In the genomic region with DNA sequence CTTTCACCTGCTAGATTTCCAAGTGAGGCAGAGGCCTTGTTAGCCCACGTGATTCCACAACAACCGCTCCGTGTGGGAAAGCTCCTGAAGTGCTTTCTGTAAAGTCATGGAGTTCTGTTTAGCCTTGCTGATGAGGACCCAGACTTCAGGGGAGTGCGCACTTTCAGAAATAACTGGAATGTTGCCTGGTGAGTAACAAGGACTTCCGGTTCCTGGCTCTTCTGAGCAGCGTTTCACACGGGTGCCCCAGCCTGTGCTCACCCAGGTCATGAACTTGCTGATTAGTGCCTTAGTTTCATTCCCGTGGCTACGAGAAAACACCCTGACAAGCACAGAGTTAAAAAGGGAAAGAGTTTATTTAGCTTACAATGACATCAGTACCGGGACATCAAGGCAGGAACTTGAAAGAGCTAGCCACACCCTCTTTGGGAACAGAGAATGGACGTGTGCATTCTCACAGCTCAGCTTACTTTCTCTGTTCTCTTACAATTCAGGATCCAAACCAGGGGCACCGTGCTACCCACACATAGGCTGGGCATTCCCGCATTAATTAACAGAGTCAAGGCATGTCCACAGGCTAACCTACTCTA, we compare ENCODE assay signal across 8 mouse cellular contexts.
DNase-seq lines count a peak whose midpoint lies in the region; ATAC-seq and TF ChIP-seq lines count a peak whose summit lies in the region.
"Had no signal": no experiment of that assay in that cellular context is flagged by ENCODE, and none has a peak within 500 bp of the region (broad histone marks: within the 10 kb centered on the region; RNA-seq: fewer than 3 reads in every experiment).

No protein-coding gene starts in this region.

- no peaks in the 10 kb centered on the region for H3K36me3 ChIP-seq in testis, adult 2 months (ENCODE audit: control insufficient read depth, insufficient read depth, low read length)
- no peaks in the 10 kb centered on the region for H3K36me3 ChIP-seq in heart, embryonic 14.5 days (ENCODE audit: control insufficient read depth, insufficient read depth, low read length)
- H3K36me3 ChIP-seq: liver, embryonic 12.5 days had no signal

- H3K4me3 ChIP-seq in testis, adult 2 months (ENCODE audit: control insufficient read depth, low read depth, low read length), result peak overlapping the region; percentile 16; the same call in 1 of the 2 replicates
- H3K4me3 ChIP-seq in heart, embryonic 14.5 days (ENCODE audit: control insufficient read depth in 1 of 2, insufficient read depth in 1 of 2, low read depth in 1 of 2, low read length in 2 of 2), result peak overlapping the region; percentile 12 to 19; a peak in 2 of 4 replicates
- H3K4me3 ChIP-seq: liver, embryonic 12.5 days had no signal

- no peak for TF ChIP-seq CTCF in testis, adult 2 months (IDR thresholded peaks at IDR 0.05; ENCODE audit: control insufficient read depth, insufficient read depth, insufficient replicate concordance, low read depth, low read length)

- DNase-seq in testis, postnatal 14 days (ENCODE audit: low spot score), result no peak
- peak; percentile 35 to 74 for DNase-seq in kidney, postnatal 25 days
- no peak for DNase-seq in ovary, postnatal 36 days (ENCODE audit: low spot score)
- no peak for DNase-seq in frontal cortex, postnatal 10 days (ENCODE audit: low spot score in 2 of 2)
- no peak for DNase-seq in cerebellum, adult 18-20 months

- TF ChIP-seq POLR2A in testis, adult 2 months (IDR thresholded peaks at IDR 0.05; ENCODE audit: control insufficient read depth, low read depth, low read length), result no peak

- no peak overlapping the region for H3K27ac ChIP-seq in testis, adult 2 months (ENCODE audit: control insufficient read depth, insufficient read depth, low read depth, low read length)
- H3K27ac ChIP-seq in heart, embryonic 14.5 days (replicated peaks in 1 of 2; ENCODE audit: control insufficient read depth in 1 of 2, insufficient read depth in 1 of 2, low read depth in 2 of 2, low read length in 2 of 2), result peak overlapping the region; percentile 70 to 72
- H3K27ac ChIP-seq: liver, embryonic 12.5 days had no signal

- H3K9ac ChIP-seq in heart, embryonic 14.5 days (ENCODE audit: low read length), result 0 out of 2 replicates have a peak overlapping the region, but pooled peaks have one; percentile 5
- H3K9ac ChIP-seq: liver, embryonic 12.5 days had no signal

- H3K4me1 ChIP-seq in testis, adult 2 months (ENCODE audit: control insufficient read depth, insufficient read depth, low read length), result no peaks in the 10 kb centered on the region; the same call in 1 of the 2 replicates
- H3K4me1 ChIP-seq in heart, embryonic 14.5 days (ENCODE audit: control insufficient read depth in 2 of 2, insufficient read depth in 2 of 2, low read length in 2 of 2), result peaks cover 10 to 16% of the 10 kb centered on the region in 2 experiments
- H3K4me1 ChIP-seq: liver, embryonic 12.5 days had no signal

- no peaks in the 10 kb centered on the region for H3K9me3 ChIP-seq in heart, embryonic 14.5 days (ENCODE audit: control insufficient read depth, low read length)
- H3K9me3 ChIP-seq: liver, embryonic 12.5 days had no signal

- no peaks in the 10 kb centered on the region for H3K27me3 ChIP-seq in testis, adult 2 months (ENCODE audit: control insufficient read depth, insufficient read depth, low read length)
- H3K27me3 ChIP-seq in heart, embryonic 14.5 days (ENCODE audit: control insufficient read depth, insufficient read depth, low read length), result no peaks in the 10 kb centered on the region
- H3K27me3 ChIP-seq: liver, embryonic 12.5 days had no signal

- 28% methylated on average over 13 of the region's 13 CpGs for WGBS in heart, embryonic 14.5 days

- peak; percentile 63 for ATAC-seq in heart, embryonic 14.5 days (ENCODE audit: insufficient number of reproducible peaks, insufficient read depth, low FRiP score, low read depth)
- ATAC-seq: liver, embryonic 12.5 days had no signal

- peak overlapping the region; percentile 51 for H3K4me2 ChIP-seq in heart, embryonic 14.5 days (ENCODE audit: low read length)
- H3K4me2 ChIP-seq: liver, embryonic 12.5 days had no signal

Comparison
In these comparisons a context has a peak if more than half of its experiments do, and no peak if none do; other contexts are left out.
1. DNase-seq: peak in kidney, postnatal 25 days (2 of 2); none in testis, postnatal 14 days (single experiment), ovary, postnatal 36 days (single experiment), frontal cortex, postnatal 10 days (0 of 2) and cerebellum, adult 18-20 months (0 of 2).